Mouse (Mus musculus): Measurements from ENCODE around the gene Mpl.

DNA sequence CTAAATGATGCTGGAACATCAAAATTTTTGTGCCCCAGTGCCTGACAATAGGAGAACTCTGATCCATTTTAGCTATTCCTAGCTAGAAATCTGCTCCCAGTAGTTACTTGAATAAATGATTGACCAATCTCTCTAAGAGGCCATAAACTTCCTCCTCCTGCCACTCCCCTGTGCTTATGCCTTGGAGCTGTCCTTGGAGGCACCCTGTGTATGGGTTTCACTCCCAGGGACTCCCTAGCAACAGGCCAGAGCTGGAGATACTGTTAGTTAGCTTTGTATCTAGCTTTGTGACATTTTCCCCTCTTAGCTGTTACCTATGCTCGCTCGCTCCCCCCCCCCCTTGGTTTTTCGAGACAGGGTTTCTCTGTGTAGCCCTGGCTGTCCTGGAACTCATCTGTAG, 35.9 kb downstream of the Mpl start:
- TF ChIP-seq POLR2A (IDR thresholded peaks at IDR 0.05; ENCODE audit: low read depth, low read length) (no peak), CTCF (IDR thresholded peaks at IDR 0.05; ENCODE audit: extremely low read depth, insufficient read depth, insufficient read length, insufficient replicate concordance) (no peak)

Data from spleen, adult 2 months (tissue).